Mouse (Mus musculus) cerebral cortex, adult 2 months (tissue): ENCODE results near the gene Drg1.

Experiments used
- WGBS: fragments of 180-500 bp; shearing (Covaris S2); methylation state at CpG from one replicate; pipeline ENCODE4 v1.1.7; 2018; 5-methylcytosine and 5-hydroxymethylcytosine counted together

Gene Drg1

GRCm38 (mm10) chr11:3167129-3167528, 99.1 kb downstream of the Drg1 start:
- WGBS, result 89% methylated on average over 4 of the region's 4 CpGs

- WGBS, result 84% methylated on average over 3 of the region's 5 CpGs
Measured at GRCm38 (mm10) chr11:3165210-3165782, 100.9 kb downstream of the Drg1 start.

GRCm38 (mm10) chr11:3163661-3164060, 102.6 kb downstream of the Drg1 start:
- WGBS, result 51% methylated on average over 3 of the region's 3 CpGs

GRCm38 (mm10) chr11:3163122-3163521, 103.1 kb downstream of the Drg1 start:
- 90% methylated on average over 2 of the region's 2 CpGs for WGBS

- 67% methylated on average over 5 of the region's 5 CpGs for WGBS
Measured at GRCm38 (mm10) chr11:3162236-3162897, 103.8 kb downstream of the Drg1 start.

GRCm38 (mm10) chr11:3161370-3161769, 104.8 kb downstream of the Drg1 start:
- 44% methylated on average over 1 of the region's 2 CpGs for WGBS

GRCm38 (mm10) chr11:3158800-3159199, 107.4 kb downstream of the Drg1 start:
- 93% methylated on average over 4 of the region's 4 CpGs for WGBS

- 73% methylated on average over 6 of the region's 6 CpGs for WGBS
Measured at GRCm38 (mm10) chr11:3157996-3158395, 108.2 kb downstream of the Drg1 start.

GRCm38 (mm10) chr11:3156991-3157390, 109.2 kb downstream of the Drg1 start:
- WGBS, result 90% methylated on average over 2 of the region's 3 CpGs

GRCm38 (mm10) chr11:3153666-3154397, 112.4 kb downstream of the Drg1 start:
- WGBS, result 74% methylated on average over 1 of the region's 1 CpGs

GRCm38 (mm10) chr11:3151358-3151757, 114.9 kb downstream of the Drg1 start:
- 88% methylated on average over 4 of the region's 4 CpGs for WGBS

- WGBS, result 96% methylated on average over 12 of the region's 12 CpGs
Measured at GRCm38 (mm10) chr11:3150677-3151003, 115.6 kb downstream of the Drg1 start.

GRCm38 (mm10) chr11:3150003-3150676, 116.1 kb downstream of the Drg1 start:
- WGBS, result 96% methylated on average over 24 of the region's 24 CpGs

- 86% methylated on average over 4 of the region's 4 CpGs for WGBS
Measured at GRCm38 (mm10) chr11:3149471-3149870, 116.7 kb downstream of the Drg1 start.

- whole genome bisulfite sequencing, result 93% methylated on average over 2 of the region's 2 CpGs
Measured at GRCm38 (mm10) chr11:3146806-3147205, 119.4 kb downstream of the Drg1 start.

GRCm38 (mm10) chr11:3145359-3146165, 120.7 kb downstream of the Drg1 start:
- 70% methylated on average over 9 of the region's 9 CpGs for WGBS

- 64% methylated on average over 3 of the region's 3 CpGs for WGBS
Measured at GRCm38 (mm10) chr11:3143984-3144383, 122.2 kb downstream of the Drg1 start.

- WGBS, result 88% methylated on average over 4 of the region's 5 CpGs
Measured at GRCm38 (mm10) chr11:3142413-3142812, 123.8 kb downstream of the Drg1 start.

GRCm38 (mm10) chr11:3138323-3138722, 127.9 kb downstream of the Drg1 start:
- 91% methylated on average over 2 of the region's 2 CpGs for WGBS
